Comparison of ENCODE assay signal across 9 mouse cellular contexts in the genomic region with DNA sequence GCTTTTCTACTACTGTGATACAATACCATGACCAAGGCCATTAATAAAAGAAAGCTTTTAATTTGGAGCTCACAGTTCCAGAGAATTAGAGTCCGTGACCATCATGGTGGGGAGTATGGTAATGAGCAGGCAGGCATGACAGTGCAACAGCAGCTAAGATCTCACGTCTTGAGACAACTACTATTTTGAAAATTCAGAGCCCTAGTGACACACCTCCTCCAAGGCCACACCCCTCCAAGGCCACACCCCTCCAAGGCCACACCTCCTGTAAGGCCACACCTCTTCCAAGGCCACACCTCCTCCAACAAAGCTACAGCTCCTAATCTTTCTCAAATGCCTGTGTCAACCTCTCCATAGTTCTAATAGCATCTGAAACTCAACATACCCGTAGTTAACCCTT. TPM values are rescaled to one million over a fixed set of nuclear protein-coding genes. Genes with fewer than 3 reads are reported as not detected.
DNase-seq lines count a peak whose midpoint lies in the region; ATAC-seq and TF ChIP-seq lines count a peak whose summit lies in the region.
"Had no signal": no experiment of that assay in that cellular context is flagged by ENCODE, and none has a peak within 500 bp of the region (broad histone marks: within the 10 kb centered on the region; RNA-seq: fewer than 3 reads in every experiment).

No protein-coding gene starts in this region.

- no peaks in the 10 kb centered on the region for H3K27me3 ChIP-seq in lung, embryonic 16.5 days (ENCODE audit: control insufficient read depth, insufficient read depth, low read depth, low read length)
- H3K27me3 ChIP-seq in forebrain, embryonic 11.5 days (ENCODE audit: control insufficient read depth, insufficient read depth, low read length), result no peaks in the 10 kb centered on the region

- TF ChIP-seq CTCF in left cerebral cortex, adult 2 months (IDR thresholded peaks at IDR 0.05), result no peak

- H3K9ac ChIP-seq in lung, embryonic 16.5 days (ENCODE audit: low read length), result no peak overlapping the region
- no peak overlapping the region for H3K9ac ChIP-seq in forebrain, embryonic 11.5 days (ENCODE audit: low read length)
- H3K9ac ChIP-seq: lung, embryonic 14.5 days had no signal

- peak; percentile 52 for DNase-seq in 3134 (ENCODE audit: extremely low read depth, insufficient read length, low spot score)
- DNase-seq in brain, adult 2 months (ENCODE audit: low read depth, low spot score), result peak; percentile 31
- peak; percentile 49 for DNase-seq in heart, postnatal 4 days
- peak; percentile 24 for DNase-seq in thymus, postnatal 0 days (ENCODE audit: low spot score)
- no peak for DNase-seq in left cerebral cortex, adult 2 months (ENCODE audit: extremely low spot score in 1 of 2, low spot score in 2 of 2)
- DNase-seq in forebrain, embryonic 11.5 days (ENCODE audit: low spot score), result no peak
- DNase-seq: lung, embryonic 14.5 days had no signal

- WGBS in lung, embryonic 16.5 days, result 43% methylated on average over 3 of the region's 3 CpGs
- 47% methylated on average over 3 of the region's 3 CpGs for WGBS in forebrain, embryonic 11.5 days

- no peak overlapping the region for H3K4me2 ChIP-seq in lung, embryonic 16.5 days (ENCODE audit: low read depth, low read length)
- no peak overlapping the region for H3K4me2 ChIP-seq in forebrain, embryonic 11.5 days (ENCODE audit: low read depth, low read length, severe bottlenecking)
- H3K4me2 ChIP-seq: lung, embryonic 14.5 days had no signal

- H3K27ac ChIP-seq in lung, embryonic 16.5 days (ENCODE audit: low read length), result no peak overlapping the region
- no peak overlapping the region for H3K27ac ChIP-seq in left cerebral cortex, adult 2 months
- H3K27ac ChIP-seq in forebrain, embryonic 11.5 days (ENCODE audit: low read depth, low read length), result no peak overlapping the region

- peaks cover 2% of the 10 kb centered on the region; the same call in 1 of the 2 replicates for H3K4me1 ChIP-seq in lung, embryonic 16.5 days (replicated peaks; ENCODE audit: control insufficient read depth, insufficient read depth, low read length)
- no peaks in the 10 kb centered on the region; the same call in 1 of the 2 replicates for H3K4me1 ChIP-seq in forebrain, embryonic 11.5 days (replicated peaks; ENCODE audit: control insufficient read depth, insufficient read depth, low read length)

- peaks cover 8% of the 10 kb centered on the region for H3K36me3 ChIP-seq in lung, embryonic 16.5 days (ENCODE audit: control insufficient read depth, insufficient read depth, low read length)
- no peaks in the 10 kb centered on the region for H3K36me3 ChIP-seq in forebrain, embryonic 11.5 days (ENCODE audit: control insufficient read depth, insufficient read depth, low read length)

- no peak overlapping the region for H3K4me3 ChIP-seq in lung, embryonic 16.5 days (ENCODE audit: low read length)
- H3K4me3 ChIP-seq in left cerebral cortex, adult 2 months, result no peak overlapping the region
- no peak overlapping the region for H3K4me3 ChIP-seq in forebrain, embryonic 11.5 days (ENCODE audit: low read depth, low read length)

- ATAC-seq in CD4-positive, CD25-positive, alpha-beta regulatory T cell, adult 4 months, result peak; percentile 33
- ATAC-seq in lung, embryonic 16.5 days (ENCODE audit: low read depth), result 0 out of 2 replicates have a peak, but pooled peaks have one; percentile 9
- no peak for ATAC-seq in forebrain, embryonic 11.5 days (replicated peaks; ENCODE audit: low FRiP score)

- no peaks in the 10 kb centered on the region for H3K9me3 ChIP-seq in lung, embryonic 16.5 days (ENCODE audit: control insufficient read depth, low read length)
- H3K9me3 ChIP-seq in forebrain, embryonic 11.5 days (ENCODE audit: control insufficient read depth, low read length), result no peaks in the 10 kb centered on the region; the same call in 1 of the 2 replicates

- intact Hi-C loops in left cerebral cortex, adult 2 months (cut with DNase I), result loop anchor here (5.0 kb wide), 1 partner anchor 153 kb away; a partner anchor contains a TSS

RNA-seq across cellular contexts. Expression of a gene that starts 1.8 kb away (rescaled TPM):
- 10 to 100 TPM; 77.3 to 77.7 TPM for polyA plus RNA-seq in CD4-positive, CD25-positive, alpha-beta regulatory T cell, adult 4 months (2017; shearing (Covaris generic))
- total RNA-seq in heart, postnatal 4 days (2021), result 100 to 1,000 TPM; 130 to 142 TPM
- 223 and 224 TPM in 2 replicates for polyA plus RNA-seq in lung, embryonic 16.5 days (2015; fragmentation: Nextera tagmentation; extraction: Ambion mirVana)
- polyA plus RNA-seq in thymus, postnatal 0 days (2015; fragmentation: Nextera tagmentation; extraction: Ambion mirVana), result 266 and 274 TPM in 2 replicates
- total RNA-seq in left cerebral cortex, adult 2 months (2021), result 10 to 100 TPM; 68.1 to 69.2 TPM
- 305 TPM in 2 replicates for polyA plus RNA-seq in forebrain, embryonic 11.5 days (2014; fragmentation: Nextera tagmentation; extraction: Ambion mirVana)

Comparison
In these comparisons a context has a peak if more than half of its experiments do, and no peak if none do; other contexts are left out.
1. DNase-seq: peak in 3134 (single experiment), brain, adult 2 months (single experiment), heart, postnatal 4 days (single experiment) and thymus, postnatal 0 days (single experiment); none in left cerebral cortex, adult 2 months (0 of 2) and forebrain, embryonic 11.5 days (single experiment).